ENCODE assay signal across 9 mouse cellular contexts in genomic region chr16:34689879-34690278, GRCm38 (mm10). TPM values are rescaled to one million over a fixed set of nuclear protein-coding genes. Genes with fewer than 3 reads are reported as not detected.
A peak's percentile ranks its signal among the peaks of the same experiment; 100 is the strongest.
DNase-seq lines count a peak whose midpoint lies in the region; ATAC-seq and TF ChIP-seq lines count a peak whose summit lies in the region.
"Had no signal": no experiment of that assay in that cellular context is flagged by ENCODE, and none has a peak within 500 bp of the region (broad histone marks: within the 10 kb centered on the region; RNA-seq: fewer than 3 reads in every experiment).

No protein-coding gene starts in this region.

- peak overlapping the region; percentile 69; the same call in 1 of the 2 replicates for H3K9ac ChIP-seq in kidney, embryonic 15.5 days
- no peak overlapping the region for H3K9ac ChIP-seq in embryonic facial prominence, embryonic 15.5 days
- H3K9ac ChIP-seq in intestine, embryonic 14.5 days (ENCODE audit: low read length), result no peak overlapping the region

- H3K27ac ChIP-seq in kidney, embryonic 15.5 days, result peak overlapping the region; percentile 89
- H3K27ac ChIP-seq in embryonic facial prominence, embryonic 15.5 days (replicated peaks), result peak overlapping the region; percentile 86; the same call in 1 of the 2 replicates
- H3K27ac ChIP-seq in intestine, embryonic 14.5 days (ENCODE audit: low read depth), result peak overlapping the region; percentile 92; the same call in 1 of the 2 replicates

- H3K79me2 ChIP-seq in myocyte (ENCODE audit: control insufficient read depth, insufficient read depth), result peaks cover 8% of the 10 kb centered on the region

- no peak overlapping the region for H3ac ChIP-seq in myocyte (ENCODE audit: control insufficient read depth, insufficient read length)

- WGBS in kidney, embryonic 15.5 days, result 70% methylated on average over 3 of the region's 3 CpGs
- 72% methylated on average over 3 of the region's 3 CpGs for WGBS in embryonic facial prominence, embryonic 15.5 days
- 69% methylated on average over 3 of the region's 3 CpGs for WGBS in intestine, embryonic 14.5 days

- peak overlapping the region; percentile 86 for H3K4me2 ChIP-seq in kidney, embryonic 15.5 days
- peak overlapping the region; percentile 83; the same call in 1 of the 2 replicates for H3K4me2 ChIP-seq in embryonic facial prominence, embryonic 15.5 days (replicated peaks)
- peak overlapping the region; percentile 94; the same call in 1 of the 2 replicates for H3K4me2 ChIP-seq in intestine, embryonic 14.5 days (ENCODE audit: low read length)
- peak overlapping the region; percentile 80 for H3K4me2 ChIP-seq in myocyte (ENCODE audit: low read depth)

- no peaks in the 10 kb centered on the region for H3K36me3 ChIP-seq in kidney, embryonic 15.5 days
- no peaks in the 10 kb centered on the region for H3K36me3 ChIP-seq in embryonic facial prominence, embryonic 15.5 days
- no peaks in the 10 kb centered on the region for H3K36me3 ChIP-seq in intestine, embryonic 14.5 days (ENCODE audit: control insufficient read depth, insufficient read depth, low read length)
- no peaks in the 10 kb centered on the region for H3K36me3 ChIP-seq in myocyte (ENCODE audit: control insufficient read depth, insufficient read depth)

- DNase-seq in kidney, postnatal 10 days, result no peak
- DNase-seq in intestine, embryonic 14.5 days (ENCODE audit: low spot score), result no peak
- DNase-seq in layer of hippocampus, adult 8-10 months (ENCODE audit: low spot score in 2 of 2), result no peak
- no peak for DNase-seq in thymus, postnatal 0 days (ENCODE audit: low spot score)
- DNase-seq in ovary, adult 18-20 months (ENCODE audit: low spot score), result no peak

- no peak for TF ChIP-seq POLR2A in myocyte (IDR thresholded peaks at IDR 0.05; ENCODE audit: insufficient read length, low read depth)

- no peaks in the 10 kb centered on the region for H3K27me3 ChIP-seq in kidney, embryonic 15.5 days
- H3K27me3 ChIP-seq in embryonic facial prominence, embryonic 15.5 days, result no peaks in the 10 kb centered on the region
- no peaks in the 10 kb centered on the region for H3K27me3 ChIP-seq in intestine, embryonic 14.5 days (replicated peaks; ENCODE audit: control insufficient read depth, insufficient read depth, low read length)
- peaks cover 6% of the 10 kb centered on the region for H3K27me3 ChIP-seq in myocyte (ENCODE audit: control insufficient read depth, insufficient read depth, insufficient read length)

- ATAC-seq in kidney, embryonic 15.5 days (replicated peaks; ENCODE audit: low FRiP score), result no peak
- ATAC-seq in embryonic facial prominence, embryonic 15.5 days (ENCODE audit: insufficient number of reproducible peaks, low FRiP score, low TSS enrichment, low read depth), result no peak
- ATAC-seq in intestine, embryonic 14.5 days (replicated peaks; ENCODE audit: low FRiP score, low TSS enrichment, low read depth), result no peak

- no peaks in the 10 kb centered on the region for H3K9me3 ChIP-seq in kidney, embryonic 15.5 days (replicated peaks)
- no peaks in the 10 kb centered on the region for H3K9me3 ChIP-seq in embryonic facial prominence, embryonic 15.5 days (replicated peaks)
- no peaks in the 10 kb centered on the region for H3K9me3 ChIP-seq in intestine, embryonic 14.5 days (ENCODE audit: control insufficient read depth, low read length)

- peaks cover 7% of the 10 kb centered on the region for H3K4me1 ChIP-seq in kidney, embryonic 15.5 days
- peaks cover 6% of the 10 kb centered on the region; the same call in 1 of the 2 replicates for H3K4me1 ChIP-seq in embryonic facial prominence, embryonic 15.5 days
- H3K4me1 ChIP-seq in intestine, embryonic 14.5 days (replicated peaks; ENCODE audit: control insufficient read depth, insufficient read depth, low read length), result peaks cover 7% of the 10 kb centered on the region; the same call in 1 of the 2 replicates

- H3K4me3 ChIP-seq in kidney, embryonic 15.5 days (replicated peaks), result peak overlapping the region; percentile 71
- H3K4me3 ChIP-seq in embryonic facial prominence, embryonic 15.5 days (replicated peaks), result peak overlapping the region; percentile 73
- peak overlapping the region; percentile 71 for H3K4me3 ChIP-seq in intestine, embryonic 14.5 days (ENCODE audit: low read depth, low read length)
- peak overlapping the region; percentile 56 for H3K4me3 ChIP-seq in myocyte

TF ChIP-seq in myocyte, 11 proteins besides CTCF, POLR2A, EP300 and RAD21:
- no peak for TF ChIP-seq MYOD1 (IDR thresholded peaks at IDR 0.05; ENCODE audit: control insufficient read depth in 1 of 3, insufficient read length in 2 of 3, low read depth in 2 of 3)
- no peak for TF ChIP-seq USF1 (IDR thresholded peaks at IDR 0.05; ENCODE audit: low read depth)
- TF ChIP-seq SRF (IDR thresholded peaks at IDR 0.05; ENCODE audit: control insufficient read depth, insufficient read length, low read depth), result no peak
- no peak for TF ChIP-seq MYOG (IDR thresholded peaks at IDR 0.05; ENCODE audit: control insufficient read depth in 1 of 3, insufficient read depth in 1 of 3, insufficient read length in 2 of 3, low read depth in 2 of 3)
- TF ChIP-seq MAX (IDR thresholded peaks at IDR 0.05; ENCODE audit: low read depth), result no peak
- no peak for TF ChIP-seq E2F4 (IDR thresholded peaks at IDR 0.05; ENCODE audit: insufficient read depth)
- no peak for TF ChIP-seq REST (IDR thresholded peaks at IDR 0.05; ENCODE audit: insufficient read depth, insufficient read length)
- TF ChIP-seq TCF3 (IDR thresholded peaks at IDR 0.05; ENCODE audit: insufficient read length, low read depth), result no peak
- TF ChIP-seq TCF12 (IDR thresholded peaks at IDR 0.05; ENCODE audit: insufficient read depth, poor library complexity, severe bottlenecking), result no peak
- no peak for TF ChIP-seq CEBPB (IDR thresholded peaks at IDR 0.05; ENCODE audit: insufficient read depth, poor library complexity, severe bottlenecking)
- no peak for TF ChIP-seq POLR2AphosphoS2 (IDR thresholded peaks at IDR 0.05; ENCODE audit: insufficient read length, low read depth)

RNA-seq across cellular contexts. Expression of gene Ccdc14, which starts 0.5 kb away (rescaled TPM):
- polyA plus RNA-seq in kidney, embryonic 15.5 days (2015; fragmentation: Nextera tagmentation; extraction: Ambion mirVana), result 7.0 and 7.6 TPM in 2 replicates
- polyA plus RNA-seq in embryonic facial prominence, embryonic 15.5 days (2015; fragmentation: Nextera tagmentation; extraction: Ambion mirVana), result 5.7 and 6.2 TPM in 2 replicates
- polyA plus RNA-seq in intestine, embryonic 14.5 days (2014; fragmentation: Nextera tagmentation; extraction: Ambion mirVana), result 8.3 and 9.2 TPM in 2 replicates
- polyA plus RNA-seq in myocyte (2012; fragmentation: generic; extraction: Trizol), result 1.0 TPM
- total RNA-seq in layer of hippocampus, adult 8-10 months (2022), result 1 to 10 TPM; 2.4 to 3.6 (median 3.2) TPM
- polyA plus RNA-seq in thymus, postnatal 0 days (2015; fragmentation: Nextera tagmentation; extraction: Ambion mirVana), result 4.7 and 5.0 TPM in 2 replicates

RNA-seq across cellular contexts. Expression of gene Ropn1, which starts 40.2 kb away (rescaled TPM):
- not detected in 2 replicates for polyA plus RNA-seq in kidney, embryonic 15.5 days (2015; fragmentation: Nextera tagmentation; extraction: Ambion mirVana)
- polyA plus RNA-seq in embryonic facial prominence, embryonic 15.5 days (2015; fragmentation: Nextera tagmentation; extraction: Ambion mirVana), result not detected in 2 replicates
- not detected in 2 replicates for polyA plus RNA-seq in intestine, embryonic 14.5 days (2014; fragmentation: Nextera tagmentation; extraction: Ambion mirVana)
- polyA plus RNA-seq in myocyte (2012; fragmentation: generic; extraction: Trizol), result not detected
- total RNA-seq in layer of hippocampus, adult 8-10 months (2022), result under 1 TPM in 1 of 4 experiments, not detected in 3; 0.55 TPM
- not detected in 2 replicates for polyA plus RNA-seq in thymus, postnatal 0 days (2015; fragmentation: Nextera tagmentation; extraction: Ambion mirVana)
- total RNA-seq: liver, adult 2 months had no signal
- polyA plus RNA-seq: liver, adult 2 months had no signal

RNA-seq across cellular contexts. Expression of gene Mylk, which starts 55.1 kb away (rescaled TPM):
- 47.5 and 97.3 TPM in 2 replicates for polyA plus RNA-seq in kidney, embryonic 15.5 days (2015; fragmentation: Nextera tagmentation; extraction: Ambion mirVana)
- polyA plus RNA-seq in embryonic facial prominence, embryonic 15.5 days (2015; fragmentation: Nextera tagmentation; extraction: Ambion mirVana), result 25.0 and 28.1 TPM in 2 replicates
- 302 and 334 TPM in 2 replicates for polyA plus RNA-seq in intestine, embryonic 14.5 days (2014; fragmentation: Nextera tagmentation; extraction: Ambion mirVana)
- 2.1 TPM for polyA plus RNA-seq in myocyte (2012; fragmentation: generic; extraction: Trizol)
- total RNA-seq in layer of hippocampus, adult 8-10 months (2022), result 10 to 100 TPM; 15.1 to 20.0 (median 16.2) TPM
- 5.2 and 6.1 TPM in 2 replicates for polyA plus RNA-seq in thymus, postnatal 0 days (2015; fragmentation: Nextera tagmentation; extraction: Ambion mirVana)
